Mouse (Mus musculus): ENCODE data around the gene Slc33a1.

Slc33a1 gene

GRCm38 (mm10) chr3:63898581-63899308 lies 65.8 kb downstream of the Slc33a1 start:
- WGBS = under 1% methylated on average over 41 of the region's 41 CpGs

GRCm38 (mm10) chr3:63897177-63897576 lies 67.4 kb downstream of the Slc33a1 start:
- WGBS = 63% methylated on average over 1 of the region's 1 CpGs

- 85% methylated on average over 4 of the region's 4 CpGs for WGBS
Observed at GRCm38 (mm10) chr3:63896303-63896702, 68.3 kb downstream of the Slc33a1 start.

GRCm38 (mm10) chr3:63895786-63896185 lies 68.8 kb downstream of the Slc33a1 start:
- 54% methylated on average over 2 of the region's 2 CpGs for WGBS

GRCm38 (mm10) chr3:63893677-63894076 lies 70.9 kb downstream of the Slc33a1 start:
- 69% methylated on average over 7 of the region's 7 CpGs for WGBS

- WGBS = 16% methylated on average over 3 of the region's 3 CpGs
Observed at GRCm38 (mm10) chr3:63892154-63892553, 72.4 kb downstream of the Slc33a1 start.
